Mouse (Mus musculus): Measurements from ENCODE around the gene Aurkaip1. TPM values are rescaled to one million over a fixed set of nuclear protein-coding genes. Genes with fewer than 3 reads are reported as not detected.

Aurkaip1 gene
- total RNA-seq, 2 experiments from 2014 or later: 67.3 to 73.1 TPM

DNA sequence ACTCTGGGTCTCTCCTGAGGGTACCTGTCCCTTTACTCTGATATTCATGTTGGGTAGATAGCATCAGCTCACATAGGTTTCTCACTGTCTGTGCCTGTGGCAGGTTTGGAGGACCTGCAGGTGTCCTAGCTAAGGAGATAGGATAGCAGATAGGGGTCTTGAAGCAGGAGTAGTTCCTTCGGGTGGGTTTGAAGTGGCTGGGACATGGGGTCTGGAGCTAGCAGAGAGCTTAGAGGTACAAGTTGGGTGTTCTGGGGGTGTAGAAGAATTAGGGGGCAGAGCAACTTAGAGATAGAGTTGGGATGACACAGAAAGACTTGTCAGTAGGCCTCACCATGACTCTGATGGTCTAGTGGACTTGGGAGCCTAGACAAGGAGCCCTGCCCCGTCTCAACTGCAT, 18.3 kb downstream of the Aurkaip1 start:
- intact Hi-C loops (cut with DNase I): no loop called here
- DNase-seq: no peak

DNA sequence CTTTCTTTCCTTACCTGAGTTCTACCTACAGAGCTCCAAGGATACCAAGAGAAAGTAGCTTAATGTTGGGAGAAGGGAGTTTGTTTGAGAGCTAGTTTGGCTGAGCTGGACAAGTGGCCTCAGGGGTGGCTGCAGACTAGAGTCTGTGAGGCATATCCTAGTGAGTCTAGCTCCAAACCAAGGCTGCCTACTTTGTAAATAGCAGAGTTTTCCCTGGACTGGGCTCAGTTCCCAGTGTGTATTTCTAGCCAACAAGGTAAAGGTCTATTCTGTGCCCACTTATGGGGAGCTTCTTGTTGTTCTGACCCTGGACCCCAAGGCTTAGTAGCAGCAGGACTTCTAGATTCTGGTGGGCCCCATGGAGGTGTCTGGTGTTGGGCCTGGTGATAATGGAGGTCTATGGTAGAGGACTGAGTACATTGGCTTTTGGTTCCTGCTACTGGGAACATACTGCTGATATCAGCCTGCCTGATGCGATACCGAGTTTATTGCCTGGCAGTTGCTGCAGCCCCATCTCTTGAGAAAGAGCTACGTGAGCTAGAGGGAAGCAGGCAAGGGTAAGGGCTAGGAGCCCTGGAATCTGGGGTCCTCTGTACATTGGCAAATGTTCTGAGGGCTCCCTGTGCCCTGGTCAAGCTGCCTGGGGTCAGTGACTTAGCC, 18.9 kb downstream of the Aurkaip1 start:
- intact Hi-C loops (cut with DNase I): no loop called here
- DNase-seq: no peak

DNA sequence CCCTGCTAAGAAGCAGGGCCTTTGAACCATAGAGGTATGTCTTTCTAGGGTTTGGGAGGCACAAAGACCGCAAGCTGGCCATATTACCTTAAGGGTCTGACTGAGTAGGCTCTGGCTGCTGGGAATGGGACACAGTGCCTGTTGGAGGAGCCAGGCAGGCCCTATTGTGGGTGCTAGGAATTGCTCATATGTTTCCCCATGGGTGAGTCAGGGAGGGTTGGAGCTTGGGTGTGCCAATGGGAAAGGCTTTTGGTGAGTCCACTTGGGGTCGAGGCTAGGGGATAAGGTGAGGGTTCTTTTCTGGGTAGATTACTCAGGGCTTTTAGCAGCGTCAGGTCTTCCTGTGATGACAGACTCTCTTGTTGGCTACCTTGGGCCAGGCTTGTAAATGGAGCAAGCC, 20.3 kb downstream of the Aurkaip1 start:
- DNase-seq: no peak
- intact Hi-C loops (cut with DNase I): no loop called here

DNA sequence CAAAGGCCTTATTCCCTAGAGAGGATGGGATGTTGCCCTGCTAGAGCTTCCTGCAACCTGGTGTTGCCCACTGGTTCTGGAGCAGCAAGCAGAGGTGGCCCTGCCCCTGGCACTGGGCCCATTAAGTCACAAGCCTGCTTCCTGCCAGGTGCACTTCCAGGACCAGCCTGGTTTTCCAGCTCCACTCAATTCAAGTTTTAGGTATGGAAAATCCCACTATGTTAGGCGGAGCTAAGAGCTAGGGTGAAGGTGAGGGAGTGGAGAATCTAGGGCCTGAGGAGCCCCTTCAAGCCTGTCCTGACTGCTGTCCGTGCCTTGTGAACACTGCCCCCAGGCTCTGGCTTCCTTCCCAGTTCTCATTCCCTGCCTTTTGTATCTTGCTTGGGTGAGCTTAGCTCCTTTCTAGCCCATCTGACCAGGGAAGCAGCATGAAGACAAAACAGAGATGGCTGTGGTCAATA, 20.9 kb downstream of the Aurkaip1 start:
- intact Hi-C loops (cut with DNase I): no loop called here
- DNase-seq: no peak

DNA sequence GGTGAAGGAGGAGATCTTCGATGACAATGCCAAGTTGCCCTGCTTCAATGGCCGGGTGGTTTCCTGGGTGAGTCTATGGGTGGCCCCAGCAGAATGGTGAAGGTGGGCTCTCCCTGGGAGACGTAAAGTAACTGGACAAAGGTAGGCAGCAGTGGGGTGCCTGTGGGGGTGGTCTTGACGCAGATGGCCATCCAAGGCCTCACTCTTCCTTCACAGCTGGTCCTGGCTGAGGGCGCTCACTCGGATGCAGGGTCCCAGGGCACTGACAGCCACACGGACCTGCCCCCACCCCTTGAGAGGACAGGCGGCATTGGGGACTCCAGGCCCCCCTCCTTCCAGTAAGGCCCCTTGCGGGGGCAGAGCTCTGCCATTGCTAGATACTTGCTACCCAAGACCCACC, 22.3 kb downstream of the Aurkaip1 start:
- DNase-seq: no peak
- intact Hi-C loops (cut with DNase I): no loop called here

DNA sequence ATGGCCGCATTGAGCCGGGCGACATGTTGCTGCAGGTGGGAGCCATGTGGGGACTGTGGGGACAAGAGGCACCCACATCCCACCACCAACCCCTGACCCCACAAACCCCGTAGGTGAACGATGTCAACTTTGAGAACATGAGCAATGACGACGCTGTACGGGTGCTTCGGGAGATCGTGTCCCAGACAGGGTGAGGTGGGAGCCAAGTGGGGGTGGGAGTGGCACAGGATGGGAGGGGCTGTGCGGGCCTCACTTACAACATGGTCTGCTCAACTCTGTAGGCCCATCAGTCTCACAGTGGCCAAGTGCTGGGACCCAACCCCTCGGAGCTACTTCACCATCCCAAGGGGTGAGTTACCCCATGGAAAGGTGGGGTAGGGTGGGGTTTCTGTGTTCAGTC, 23.9 kb downstream of the Aurkaip1 start:
- no peak for DNase-seq
- intact Hi-C loops (cut with DNase I): no loop called here

DNA sequence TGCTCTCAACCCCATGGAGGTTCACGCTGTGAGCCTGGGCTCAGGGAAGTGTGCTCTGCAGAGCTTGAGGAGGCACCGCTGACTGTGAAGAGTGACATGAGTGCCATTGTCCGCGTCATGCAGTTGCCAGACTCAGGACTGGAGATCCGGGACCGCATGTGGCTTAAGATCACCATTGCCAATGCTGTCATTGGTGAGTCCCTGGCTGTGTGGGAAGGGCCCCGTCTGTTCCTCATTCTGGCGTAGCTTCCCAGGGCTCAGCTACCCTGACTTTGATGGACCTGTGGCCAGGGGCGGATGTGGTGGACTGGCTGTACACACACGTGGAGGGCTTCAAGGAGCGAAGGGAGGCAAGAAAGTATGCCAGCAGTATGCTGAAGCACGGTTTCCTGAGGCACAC, 25.0 kb downstream of the Aurkaip1 start:
- peak in 1 of 2 experiments; percentile 9 for DNase-seq
- intact Hi-C loops (cut with DNase I): no loop called here

DNA sequence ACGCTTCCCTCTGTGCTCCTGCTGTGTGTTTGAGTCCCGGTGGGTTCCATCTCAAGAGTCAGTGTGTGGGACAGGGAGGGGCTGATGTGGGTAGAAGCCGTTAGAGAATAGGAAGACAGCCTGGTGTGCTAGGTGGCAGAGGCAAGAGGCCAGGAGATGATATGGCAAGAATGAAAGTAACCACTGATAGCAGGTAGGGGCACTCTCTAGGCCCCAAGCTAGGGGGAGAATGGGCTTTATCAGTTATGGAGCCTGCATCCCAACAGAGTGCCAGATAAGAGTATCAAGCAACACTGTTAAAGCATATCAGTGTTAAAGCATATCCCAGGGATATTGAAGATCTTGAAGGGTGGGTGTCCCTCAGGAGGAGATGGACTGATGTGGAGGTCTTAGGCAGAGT, 25.8 kb downstream of the Aurkaip1 start:
- no peak for DNase-seq
- intact Hi-C loops (cut with DNase I): no loop called here

DNA sequence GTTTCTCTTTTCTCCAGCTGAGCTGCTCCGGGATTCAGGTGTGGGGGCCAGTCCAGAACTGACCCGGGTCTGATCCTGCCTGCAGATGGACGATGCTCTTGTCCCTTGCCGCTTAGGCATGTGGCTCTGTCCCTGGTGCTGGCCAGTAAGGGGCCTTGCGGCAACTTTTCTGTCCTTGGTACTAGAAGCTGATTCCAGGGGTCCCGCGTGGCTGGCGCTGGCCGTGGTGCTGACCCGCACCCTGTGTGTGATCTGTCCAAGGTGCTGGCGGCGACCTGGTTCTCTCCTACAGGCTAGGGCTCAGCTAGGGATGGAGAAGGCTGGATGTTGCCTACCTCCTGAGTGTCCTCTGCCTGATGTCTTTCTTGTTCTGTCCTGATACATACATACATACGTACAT, 28.2 kb downstream of the Aurkaip1 start:
- intact Hi-C loops (cut with DNase I): no loop called here
- DNase-seq: peak in 1 of 2 experiments; percentile 19

DNA sequence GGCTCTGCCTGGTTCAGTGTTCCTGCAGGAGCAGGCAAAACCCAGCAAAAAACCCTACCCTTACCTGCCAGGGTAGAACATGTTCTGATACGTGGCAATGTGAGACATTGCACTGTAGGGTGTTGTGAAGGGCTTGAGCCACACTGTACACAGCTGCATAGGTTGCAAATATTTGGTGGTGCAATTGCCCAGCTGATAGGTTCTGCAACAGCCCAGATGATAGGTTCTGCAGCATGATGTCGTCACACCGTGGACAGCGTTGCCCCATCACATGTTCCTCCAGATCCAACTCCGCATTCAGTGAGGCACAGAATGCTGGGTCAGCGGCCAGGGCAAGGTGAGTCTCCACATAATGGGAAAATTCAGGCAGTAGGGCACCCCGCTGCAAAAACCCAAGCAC, 30.7 kb downstream of the Aurkaip1 start:
- DNase-seq: no peak
- intact Hi-C loops (cut with DNase I): no loop called here

DNA sequence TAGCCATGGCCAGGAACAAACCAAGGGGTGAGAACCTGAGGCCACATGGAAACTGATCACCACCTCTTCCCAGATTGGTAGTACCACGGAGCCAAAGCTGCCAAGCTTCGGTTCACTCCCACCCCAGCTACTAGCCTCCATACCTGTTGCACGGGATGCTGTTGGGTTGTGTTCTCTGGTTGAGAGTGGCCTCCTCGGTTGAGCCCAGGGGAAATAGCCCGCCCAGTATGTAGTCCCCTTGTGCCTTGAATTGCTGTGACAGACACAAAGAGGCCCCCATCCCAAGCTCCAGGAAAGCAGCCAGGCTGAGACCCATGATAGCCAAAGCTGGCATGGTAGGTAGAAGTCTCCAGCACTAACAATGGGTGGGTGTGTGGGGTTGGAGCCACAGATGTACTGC, 31.9 kb downstream of the Aurkaip1 start, which contains the start of gene Tas1r3:
Gene Tas1r3 (minus strand): TSS at position 362 of the 400 bp plus-strand sequence.
- DNase-seq: no peak
- intact Hi-C loops (cut with DNase I): no loop called here

DNA sequence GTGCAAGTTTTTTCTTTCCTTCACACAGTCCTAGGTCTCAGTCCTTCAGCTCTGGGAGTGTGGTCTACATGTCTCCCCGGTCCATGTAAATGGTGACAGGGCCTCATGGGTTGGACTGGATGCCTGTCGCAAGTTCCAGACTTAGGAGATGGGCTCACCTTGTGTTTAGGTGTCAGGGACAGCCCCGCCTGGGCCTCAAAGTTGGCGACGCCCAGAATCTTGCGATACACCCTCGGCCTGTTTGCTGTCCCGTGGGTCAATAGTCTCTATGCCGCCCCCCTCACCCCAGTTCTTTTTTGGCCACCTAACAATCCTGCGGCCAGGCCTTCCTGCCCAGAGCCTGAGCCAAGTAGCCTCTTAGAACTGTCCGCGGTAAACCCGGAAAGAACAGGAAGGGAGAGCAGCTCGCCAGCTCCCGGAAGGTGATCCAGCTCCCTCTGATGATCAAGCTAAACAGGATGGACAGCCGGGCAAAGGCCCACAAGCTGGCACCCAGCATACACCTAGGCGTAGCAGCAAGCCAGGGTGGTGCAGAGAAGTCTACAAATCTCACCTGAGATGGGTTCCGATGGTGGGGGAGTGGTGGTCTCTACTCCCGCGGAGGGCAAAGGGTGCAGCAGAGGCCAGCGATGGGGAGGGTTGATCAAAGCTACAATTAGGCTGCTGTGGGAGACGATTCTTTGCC, 37.7 kb downstream of the Aurkaip1 start:
- no peak for DNase-seq
- intact Hi-C loops (cut with DNase I): no loop called here

DNA sequence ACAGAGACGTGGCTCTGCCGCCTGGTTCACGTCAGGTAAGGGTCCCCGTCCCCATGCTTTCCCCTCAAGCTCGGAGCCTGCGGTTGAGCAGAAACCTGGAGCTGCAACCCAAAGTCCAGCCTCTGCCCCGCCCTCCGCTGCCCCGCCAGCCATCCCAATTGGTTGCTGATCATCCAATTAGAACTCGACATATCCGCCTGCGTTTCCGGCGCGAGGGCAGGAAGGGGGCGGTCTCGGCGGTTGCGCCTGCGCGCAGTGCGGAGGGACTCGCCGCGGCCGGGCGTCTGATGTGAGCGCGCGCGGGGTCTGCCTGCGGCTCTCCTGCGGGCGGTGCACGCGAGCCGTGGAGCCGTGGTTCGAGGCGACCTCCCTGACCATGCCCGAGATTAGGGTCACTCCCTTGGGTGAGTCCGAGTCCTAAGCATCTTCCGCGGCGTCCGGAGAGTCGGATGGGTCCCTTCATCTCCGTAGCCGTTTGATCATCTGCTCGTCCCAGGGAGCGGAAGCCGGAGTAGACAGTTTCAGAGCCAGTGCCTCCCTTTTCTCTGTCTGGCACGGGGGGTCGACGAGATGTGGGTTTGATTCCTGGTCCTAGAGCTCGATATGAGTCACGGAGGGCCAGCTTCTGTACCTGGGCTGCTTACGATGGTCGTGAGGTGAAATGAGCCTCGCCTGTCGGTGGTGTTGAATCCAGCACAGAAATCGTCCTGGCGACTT, 38.4 kb downstream of the Aurkaip1 start, which contains the start of the genes Cptp and Ints11:
Gene Cptp (minus strand): TSS at position 124 of the 717 bp plus-strand sequence.
Gene Ints11 (plus strand): TSS at position 230 of the 717 bp plus-strand sequence.
- intact Hi-C loops (cut with DNase I): no loop called here
- DNase-seq: peak; percentile 93 to 97

DNA sequence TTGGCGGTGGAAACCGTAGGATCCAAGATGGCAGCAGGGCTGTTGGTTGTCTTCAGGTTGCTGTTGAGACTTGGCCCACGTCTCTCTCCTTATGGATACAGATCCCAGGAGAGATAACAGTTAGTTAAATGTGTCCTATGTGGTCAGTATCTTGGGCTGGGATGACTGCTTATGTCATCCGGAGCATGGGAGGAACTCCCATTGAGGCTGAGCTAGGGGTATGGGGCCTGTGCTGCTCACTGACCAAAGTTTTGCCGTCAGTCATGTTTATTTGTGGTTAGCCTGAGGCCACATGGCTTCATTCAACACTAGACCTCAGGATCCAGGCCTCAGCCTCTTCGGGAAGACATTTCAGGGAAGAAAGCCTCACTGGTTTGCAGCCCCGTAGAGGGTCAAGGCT, 40.3 kb downstream of the Aurkaip1 start:
- DNase-seq: no peak
- intact Hi-C loops (cut with DNase I): no loop called here

Small RNA genes within 50 kb of the gene (microRNA-seq; reads per million reads assigned to microRNA genes)
- gene Gm27743: 0 reads per million in 2 experiments

Other genes with a start within 250 kb of the Aurkaip1 start
- gene Slc35e2, start 229.9 kb upstream of the Aurkaip1 start, total RNA-seq (2021): 1 to 10 TPM; 2.9 to 3.8 TPM
- gene Cdk11b, start 206.4 kb upstream of the Aurkaip1 start, total RNA-seq (2021): 10 to 100 TPM; 20.6 to 28.1 TPM
- not detected for gene Gm10563, start 185.9 kb upstream of the Aurkaip1 start, total RNA-seq (2021)
- gene Mmp23, start 177.9 kb upstream of the Aurkaip1 start, total RNA-seq (2021): 1 to 10 TPM; 2.2 to 3.5 TPM
- 10 to 100 TPM; 13.8 to 15.2 TPM for gene Mib2, start 162.1 kb upstream of the Aurkaip1 start, total RNA-seq (2021)
- 1 to 10 TPM; 1.2 to 1.3 TPM for gene Fndc10, start 136.9 kb upstream of the Aurkaip1 start, total RNA-seq (2021)
- 10 to 100 TPM; 32.3 to 34.8 TPM for gene Ssu72, start 126.5 kb upstream of the Aurkaip1 start, total RNA-seq (2021)
- gene Tmem240, start 96.5 kb upstream of the Aurkaip1 start, total RNA-seq (2021): under 1 TPM; 0.28 to 0.39 TPM
- 10 to 100 TPM; 23.7 to 26.6 TPM for gene Atad3a, start 70.2 kb upstream of the Aurkaip1 start, total RNA-seq (2021)
- gene Vwa1, start 56.6 kb upstream of the Aurkaip1 start, total RNA-seq (2021): 1 to 10 TPM; 4.6 to 4.7 TPM
- under 1 TPM; 0.67 to 0.87 TPM for gene Tmem88b, start 45.4 kb upstream of the Aurkaip1 start, total RNA-seq (2021)
- gene Ankrd65, start 40.8 kb upstream of the Aurkaip1 start, total RNA-seq (2021): not detected
- gene Mrpl20, start 28.4 kb upstream of the Aurkaip1 start, total RNA-seq (2021): 10 to 100 TPM; 38.3 to 49.1 TPM
- 10 to 100 TPM; 19.7 to 23.7 TPM for gene Ccnl2, start 18.8 kb upstream of the Aurkaip1 start, total RNA-seq (2021)
- 10 to 100 TPM; 29.9 to 32.7 TPM for gene Mxra8, start 8.4 kb downstream of the Aurkaip1 start, total RNA-seq (2021)
- 100 to 1,000 TPM; 104 to 110 TPM for gene Dvl1, start 16.1 kb downstream of the Aurkaip1 start, total RNA-seq (2021)
- gene Tas1r3, start 32.1 kb downstream of the Aurkaip1 start, total RNA-seq (2021): under 1 TPM in 1 of 2 experiments, not detected in 1; 0.07 TPM
- 10 to 100 TPM; 14.5 to 16.0 TPM for gene Cptp, start 38.2 kb downstream of the Aurkaip1 start, total RNA-seq (2021)
- 10 to 100 TPM; 11.9 to 15.4 TPM for gene Ints11, start 38.3 kb downstream of the Aurkaip1 start, total RNA-seq (2021)
- 10 to 100 TPM; 11.4 to 12.8 TPM for gene Pusl1, start 60.5 kb downstream of the Aurkaip1 start, total RNA-seq (2021)
- 1 to 10 TPM; 7.4 to 7.8 TPM for gene Acap3, start 60.5 kb downstream of the Aurkaip1 start, total RNA-seq (2021)
- gene Ube2j2, start 112.6 kb downstream of the Aurkaip1 start, total RNA-seq (2021): 10 to 100 TPM; 53.3 to 61.5 TPM
- gene C1qtnf12, start 131.0 kb downstream of the Aurkaip1 start, total RNA-seq (2021): 10 to 100 TPM; 13.1 to 21.3 TPM
- gene B3galt6, start 161.4 kb downstream of the Aurkaip1 start, total RNA-seq (2021): 1 to 10 TPM; 1.1 to 1.5 TPM
- 10 to 100 TPM; 63.1 to 68.4 TPM for gene Sdf4, start 161.6 kb downstream of the Aurkaip1 start, total RNA-seq (2021)
- under 1 TPM; 0.59 to 0.94 TPM for gene Tnfrsf4, start 182.6 kb downstream of the Aurkaip1 start, total RNA-seq (2021)
- under 1 TPM in 1 of 2 experiments, not detected in 1; 0.48 TPM for gene Tnfrsf18, start 194.9 kb downstream of the Aurkaip1 start, total RNA-seq (2021)
- gene Ttll10, start 228.1 kb downstream of the Aurkaip1 start, total RNA-seq (2021): not detected